Mouse (Mus musculus) heart, adult 2 months (tissue): Measurements from ENCODE around the gene Htr6. TPM values are rescaled to one million over a fixed set of nuclear protein-coding genes. Genes with fewer than 3 reads are reported as not detected.

Source experiments
- DNase-seq, 2 experiments: peaks; one replicate each; pipeline ENCODE4 v3.0.0; 2021
- H3K27ac ChIP-seq: fragments of 200-600 bp; 2 replicates; pipeline ENCODE4 v1.8.1; 2022
- H3K27me3 ChIP-seq: fragments of 200-500 bp; 2 replicates; pipeline ENCODE4 v1.6.1; 2012; ENCODE audit warnings: mild to moderate bottlenecking, low read length, inconsistent platforms, mixed read lengths; ENCODE audit not compliant: control insufficient read depth, insufficient read depth
- H3K36me3 ChIP-seq: fragments of 200-500 bp; 2 replicates; pipeline ENCODE4 v1.6.1; 2012; ENCODE audit warnings: low read length, inconsistent platforms; ENCODE audit not compliant: control insufficient read depth, insufficient read depth
- H3K4me1 ChIP-seq: fragments of 200-500 bp; 2 replicates; pipeline ENCODE4 v1.6.1; 2011; ENCODE audit warnings: low read length; ENCODE audit not compliant: control insufficient read depth, insufficient read depth
- H3K4me3 ChIP-seq: fragments of 200-600 bp; 2 replicates; pipeline ENCODE4 v1.8.1; 2022
- H3K79me2 ChIP-seq: fragments of 200-500 bp; replicated peaks from 2 replicates; pipeline ENCODE4 v1.6.1; 2012; ENCODE audit warnings: mild to moderate bottlenecking, inconsistent platforms, low read length, moderate library complexity, mixed read lengths; ENCODE audit not compliant: control insufficient read depth, insufficient read depth
- H3K9ac ChIP-seq: fragments of 200-500 bp; 2 replicates; pipeline ENCODE4 v1.6.1; 2012; ENCODE audit warnings: low read depth, mild to moderate bottlenecking, control low read depth, inconsistent platforms, low read length, mixed read lengths
- CTCF ChIP-seq: fragments of 200-600 bp; IDR thresholded peaks from 2 replicates; pipeline ENCODE4 v1.8.1; 2022; ENCODE audit warnings: antibody characterized with exemption, mild to moderate bottlenecking, moderate library complexity
- EP300 ChIP-seq: fragments of 200-500 bp; IDR thresholded peaks from 2 replicates; pipeline ENCODE4 v1.6.1; 2011; ENCODE audit warnings: low read depth, low read length, control low read depth; ENCODE audit not compliant: insufficient read depth
- POLR2A ChIP-seq: fragments of 200-500 bp; IDR thresholded peaks from 2 replicates; pipeline ENCODE4 v1.6.1; 2011; ENCODE audit warnings: mild to moderate bottlenecking, low read depth, low read length, control low read depth; ENCODE audit not compliant: insufficient read depth
- WGBS: fragments of 180-500 bp; shearing (Covaris S2); methylation state at CpG from one replicate; pipeline ENCODE4 v1.1.7; 2018; 5-methylcytosine and 5-hydroxymethylcytosine counted together
- intact Hi-C: fragments of 180-260 bp; cut with DNase I; formaldehyde crosslinking; loops from one replicate; pipeline ENCODE4 v1.15.1; 2025
- polyA plus RNA-seq: library from polyadenylated mRNA; depleted of rRNA; stranded (reverse); fragments of >200 nt; gene quantifications from 2 replicates; pipeline ENCODE4 v1.2.3, GENCODE M21; 2012
- total RNA-seq, 2 experiments: library from RNA; stranded (reverse); gene quantifications; 2 replicates each; pipeline ENCODE4 v1.2.3; 2021

Gene Htr6
- total and polyA plus RNA-seq, 3 experiments, result not detected

- Histone ChIP-seq H3K4me1 (no peaks in the 10 kb centered on the region; the same call in 1 of the 2 replicates), H3K79me2 (peaks cover 2% of the 10 kb centered on the region), H3K4me3 (no peak overlapping the region), H3K36me3 (no peaks in the 10 kb centered on the region; the same call in none of the 2 replicates), H3K27me3 (no peaks in the 10 kb centered on the region), H3K9ac (no peak overlapping the region), H3K27ac (no peak overlapping the region)
- TF ChIP-seq CTCF (no peak), EP300 (no peak), POLR2A (no peak)
- intact Hi-C loops, result no loop called here
- no peak for DNase-seq
- WGBS, result 92% methylated on average over 8 of the region's 8 CpGs
These were observed 25.0 kb upstream of the Htr6 start for GRCm38 (mm10) chr4:139100326-139100725.

- Histone ChIP-seq H3K4me3 (no peak overlapping the region), H3K9ac (no peak overlapping the region), H3K36me3 (no peaks in the 10 kb centered on the region), H3K27me3 (peaks cover 1% of the 10 kb centered on the region; the same call in 1 of the 2 replicates), H3K4me1 (no peaks in the 10 kb centered on the region), H3K27ac (no peak overlapping the region), H3K79me2 (no peaks in the 10 kb centered on the region)
- intact Hi-C loops, result no loop called here
- DNase-seq, result no peak
- TF ChIP-seq EP300 (no peak), POLR2A (no peak), CTCF (no peak)
- 10% methylated on average over 5 of the region's 5 CpGs for WGBS
These were observed 20.8 kb upstream of the Htr6 start for GRCm38 (mm10) chr4:139096201-139096600.

DNA sequence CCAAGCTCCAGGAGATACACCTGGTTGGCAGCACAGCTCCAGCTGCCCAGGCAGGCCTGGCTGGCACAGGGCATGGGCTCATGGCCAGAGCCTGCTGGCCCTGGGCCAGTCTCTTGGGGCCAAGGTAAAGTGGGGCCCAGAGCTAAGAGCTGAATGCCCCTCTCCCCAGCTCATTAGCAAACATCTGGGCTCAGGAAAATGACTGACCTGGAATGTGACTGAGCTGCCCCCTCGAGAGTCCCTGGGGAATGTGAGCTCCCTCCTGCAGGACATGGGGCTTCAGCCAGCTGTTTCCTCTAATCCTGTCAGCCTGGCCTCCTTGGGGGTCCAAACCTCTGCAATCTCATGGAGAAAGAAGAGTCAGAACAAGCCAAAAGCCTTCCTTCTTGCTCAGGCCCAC is 20.0 kb upstream of the Htr6 start:
- TF ChIP-seq POLR2A, result no peak
- no peak for TF ChIP-seq EP300
- TF ChIP-seq CTCF, result no peak
- H3K36me3 ChIP-seq, result no peaks in the 10 kb centered on the region
- no peak overlapping the region for H3K27ac ChIP-seq
- H3K4me3 ChIP-seq, result no peak overlapping the region
- H3K27me3 ChIP-seq, result peaks cover 1% of the 10 kb centered on the region; the same call in 1 of the 2 replicates
- H3K4me1 ChIP-seq, result no peaks in the 10 kb centered on the region
- no peak overlapping the region for H3K9ac ChIP-seq
- H3K79me2 ChIP-seq, result no peaks in the 10 kb centered on the region
- 35% methylated on average over 1 of the region's 1 CpGs for WGBS
- intact Hi-C loops, result no loop called here
- DNase-seq, result no peak

DNA sequence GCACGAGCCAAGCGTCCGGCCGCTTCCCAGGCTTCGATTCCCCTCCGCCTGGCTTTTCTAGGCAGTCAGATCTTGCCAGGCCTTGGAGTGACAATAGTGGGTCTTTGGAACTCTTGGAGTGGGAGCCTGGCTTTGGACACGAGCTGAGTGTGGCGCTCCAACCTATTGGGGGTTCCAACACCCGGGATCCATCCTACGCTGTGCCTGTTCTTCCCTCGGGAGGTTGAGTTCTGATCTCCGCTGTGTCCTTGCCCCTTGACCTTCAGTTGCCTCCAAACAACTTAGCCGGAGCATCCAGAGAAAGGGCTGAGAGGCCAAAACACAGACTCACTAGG is 17.8 kb upstream of the Htr6 start:
- TF ChIP-seq EP300, result no peak
- TF ChIP-seq POLR2A, result no peak
- no peaks in the 10 kb centered on the region for H3K4me1 ChIP-seq
- DNase-seq, result no peak
- no peaks in the 10 kb centered on the region for H3K36me3 ChIP-seq
- 39% methylated on average over 13 of the region's 13 CpGs for WGBS
- H3K4me3 ChIP-seq, result peak overlapping the region; percentile 64
- peaks cover 1% of the 10 kb centered on the region; the same call in 1 of the 2 replicates for H3K27me3 ChIP-seq
- intact Hi-C loops, result no loop called here
- no peaks in the 10 kb centered on the region for H3K79me2 ChIP-seq
- peak overlapping the region; percentile 53 for H3K27ac ChIP-seq
- peak overlapping the region; percentile 58 for H3K9ac ChIP-seq

DNA sequence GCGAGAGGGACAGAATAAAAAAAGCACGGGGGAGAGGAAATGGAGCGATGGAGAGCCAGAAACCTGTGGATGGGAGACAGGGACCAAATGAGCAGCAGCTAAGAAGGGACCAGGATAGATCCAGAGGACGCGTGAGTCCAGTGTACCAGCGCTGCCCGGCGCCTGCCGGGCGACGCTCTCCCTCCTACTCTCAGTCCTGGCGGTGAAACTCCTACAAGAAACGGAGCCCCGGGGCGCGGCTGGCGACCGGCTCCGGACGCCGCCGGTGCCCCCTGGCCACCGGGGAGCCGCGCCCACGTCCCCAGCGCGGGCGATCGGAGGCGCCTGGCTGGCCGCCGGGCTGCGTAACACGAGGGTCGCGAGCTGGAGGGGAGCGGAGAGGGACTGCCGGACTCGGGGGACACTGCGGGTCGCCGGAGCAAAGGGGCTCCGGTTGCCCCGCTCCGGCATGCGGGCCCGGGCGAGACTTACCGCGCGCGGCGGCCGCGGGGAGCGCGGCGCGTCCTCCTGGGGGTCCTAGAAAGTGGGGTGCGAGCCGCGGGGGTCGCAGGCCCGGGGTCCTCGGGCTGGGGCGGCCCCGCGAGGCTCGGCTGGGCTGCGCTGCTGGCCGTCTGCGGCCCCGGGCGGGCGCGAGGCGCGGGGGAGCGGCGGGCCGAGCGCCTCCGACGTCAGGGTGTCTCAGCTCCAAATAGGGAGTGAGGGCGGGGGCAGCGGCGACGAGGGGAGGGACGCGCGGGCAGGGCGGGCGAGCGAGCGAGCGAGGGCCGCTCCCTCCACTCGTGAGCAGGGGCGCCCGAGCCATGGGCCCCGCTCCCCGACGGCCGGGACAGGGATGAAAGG is 17.2 kb upstream of the Htr6 start, which contains the start of gene Nbl1:
Gene Nbl1, minus strand, starts transcription at position 638 of the 840 bp plus-strand sequence.
- H3K27me3 ChIP-seq, result peaks cover 1% of the 10 kb centered on the region; the same call in 1 of the 2 replicates
- H3K4me3 ChIP-seq, result peak within 1 kb of the TSS; percentile 64
- H3K9ac ChIP-seq, result peak within 1 kb of the TSS; percentile 84
- TF ChIP-seq CTCF (no peak), EP300 (no peak), POLR2A (no peak)
- H3K79me2 ChIP-seq, result no peaks in the 10 kb centered on the region
- peak within 1 kb of the TSS; percentile 79 for H3K27ac ChIP-seq
- DNase-seq, result peak; percentile 80 to 81
- WGBS, result 2% methylated on average over 87 of the region's 105 CpGs
- H3K36me3 ChIP-seq, result no peaks in the 10 kb centered on the region
- intact Hi-C loops, result no loop called here
- 0 out of 2 replicates have a peak, but pooled peaks cover 1% of the 10 kb centered on the region for H3K4me1 ChIP-seq
